Comparison of ENCODE assay signal across 33 mouse cellular contexts in the genomic region with DNA sequence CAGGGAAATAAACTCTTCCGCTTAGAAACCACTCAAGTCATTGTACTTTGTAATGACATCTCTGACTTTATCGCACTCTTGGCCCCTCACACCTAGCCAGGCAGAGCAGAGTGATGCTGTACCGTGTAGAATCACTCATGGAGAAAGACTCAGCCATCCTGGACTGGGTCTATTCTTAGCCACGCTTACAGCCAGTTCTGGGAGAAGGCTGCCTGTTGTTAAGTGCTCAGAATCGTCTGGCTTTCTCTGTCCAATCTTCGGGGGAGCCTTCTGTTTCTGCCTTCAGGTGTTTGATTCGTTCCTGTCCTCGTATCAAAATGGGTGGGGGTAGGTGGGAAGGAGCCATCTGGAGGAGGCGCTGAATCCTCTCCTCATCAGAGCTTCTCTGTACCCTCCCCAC.
DNase-seq lines count a peak whose midpoint lies in the region; ATAC-seq lines count a peak whose summit lies in the region.
"Had no signal": no experiment of that assay in that cellular context is flagged by ENCODE, and none has a peak within 500 bp of the region (broad histone marks: within the 10 kb centered on the region; RNA-seq: fewer than 3 reads in every experiment).

No protein-coding gene starts in this region.

- 42% methylated on average over 9 of the region's 9 CpGs for WGBS in heart, embryonic 12.5 days
- 41% methylated on average over 9 of the region's 9 CpGs for WGBS in heart, embryonic 10.5 days
- 36% methylated on average over 9 of the region's 9 CpGs for WGBS in kidney, embryonic 16.5 days

- H3K27ac ChIP-seq in heart, embryonic 12.5 days (ENCODE audit: poor library complexity, severe bottlenecking) = no peak overlapping the region
- H3K27ac ChIP-seq in heart, embryonic 10.5 days = no peak overlapping the region
- no peak overlapping the region for H3K27ac ChIP-seq in kidney, embryonic 16.5 days (ENCODE audit: low read length)
- H3K27ac ChIP-seq: embryonic facial prominence, embryonic 10.5 days; embryonic facial prominence, embryonic 15.5 days; forebrain, embryonic 12.5 days; hindbrain, embryonic 12.5 days; hindbrain, postnatal 0 days; intestine, embryonic 15.5 days; layer of hippocampus, adult 2 months; limb, embryonic 12.5 days; liver, embryonic 15.5 days; midbrain, embryonic 10.5 days; midbrain, embryonic 15.5 days; neural tube, embryonic 15.5 days had no signal

- H3K9ac ChIP-seq in heart, embryonic 12.5 days = no peak overlapping the region
- no peak overlapping the region for H3K9ac ChIP-seq in kidney, embryonic 16.5 days (replicated peaks; ENCODE audit: low read length)
- H3K9ac ChIP-seq: embryonic facial prominence, embryonic 15.5 days; forebrain, embryonic 12.5 days; forebrain, postnatal 0 days; hindbrain, embryonic 12.5 days; intestine, embryonic 15.5 days; limb, embryonic 12.5 days; liver, embryonic 15.5 days; lung, embryonic 14.5 days; midbrain, embryonic 15.5 days; neural tube, embryonic 15.5 days had no signal

- no peaks in the 10 kb centered on the region for H3K36me3 ChIP-seq in heart, embryonic 12.5 days
- no peaks in the 10 kb centered on the region for H3K36me3 ChIP-seq in heart, embryonic 10.5 days
- H3K36me3 ChIP-seq in kidney, embryonic 16.5 days (ENCODE audit: insufficient read depth, low read length) = no peaks in the 10 kb centered on the region
- H3K36me3 ChIP-seq: embryonic facial prominence, embryonic 10.5 days; embryonic facial prominence, embryonic 15.5 days; forebrain, embryonic 12.5 days; hindbrain, embryonic 12.5 days; intestine, embryonic 15.5 days; limb, embryonic 12.5 days; liver, embryonic 15.5 days; midbrain, embryonic 10.5 days; midbrain, embryonic 15.5 days; neural tube, embryonic 15.5 days had no signal

- H3K4me1 ChIP-seq in heart, embryonic 12.5 days (replicated peaks) = no peaks in the 10 kb centered on the region; the same call in 1 of the 2 replicates
- peaks cover 4% of the 10 kb centered on the region; the same call in 1 of the 2 replicates for H3K4me1 ChIP-seq in heart, embryonic 10.5 days
- H3K4me1 ChIP-seq in kidney, embryonic 16.5 days (ENCODE audit: insufficient read depth, low read length) = no peaks in the 10 kb centered on the region; the same call in 1 of the 2 replicates
- H3K4me1 ChIP-seq: embryonic facial prominence, embryonic 15.5 days; forebrain, embryonic 12.5 days; hindbrain, embryonic 12.5 days; intestine, embryonic 15.5 days; limb, embryonic 12.5 days; liver, embryonic 15.5 days; midbrain, embryonic 10.5 days; midbrain, embryonic 15.5 days; neural tube, embryonic 15.5 days had no signal

- ATAC-seq in heart, embryonic 12.5 days (ENCODE audit: insufficient number of reproducible peaks, low FRiP score) = no peak
- ATAC-seq in kidney, embryonic 16.5 days (ENCODE audit: low FRiP score, low TSS enrichment) = peak; percentile 65; the same call in 1 of the 2 replicates
- ATAC-seq: forebrain, postnatal 0 days; hindbrain, postnatal 0 days; intestine, embryonic 15.5 days; midbrain, embryonic 15.5 days had no signal

- no peaks in the 10 kb centered on the region for H3K9me3 ChIP-seq in heart, embryonic 12.5 days (replicated peaks)
- H3K9me3 ChIP-seq in heart, embryonic 10.5 days = no peaks in the 10 kb centered on the region
- no peaks in the 10 kb centered on the region for H3K9me3 ChIP-seq in kidney, embryonic 16.5 days (ENCODE audit: low read length)
- H3K9me3 ChIP-seq: embryonic facial prominence, embryonic 10.5 days; embryonic facial prominence, embryonic 15.5 days; forebrain, embryonic 12.5 days; hindbrain, embryonic 12.5 days; intestine, embryonic 15.5 days; limb, embryonic 12.5 days; liver, embryonic 15.5 days; midbrain, embryonic 10.5 days; midbrain, embryonic 15.5 days; neural tube, embryonic 15.5 days had no signal

- no peaks in the 10 kb centered on the region for H3K27me3 ChIP-seq in heart, embryonic 12.5 days (replicated peaks)
- no peaks in the 10 kb centered on the region for H3K27me3 ChIP-seq in heart, embryonic 10.5 days (ENCODE audit: insufficient read depth, poor library complexity, severe bottlenecking)
- H3K27me3 ChIP-seq in kidney, embryonic 16.5 days (ENCODE audit: insufficient read depth, low read length) = no peaks in the 10 kb centered on the region
- H3K27me3 ChIP-seq: embryonic facial prominence, embryonic 15.5 days; forebrain, embryonic 12.5 days; hindbrain, embryonic 12.5 days; intestine, embryonic 15.5 days; limb, embryonic 12.5 days; liver, embryonic 15.5 days; midbrain, embryonic 15.5 days; neural tube, embryonic 15.5 days had no signal

- DNase-seq in heart, embryonic 10.5 days (ENCODE audit: low spot score) = no peak
- no peak for DNase-seq in kidney, postnatal 10 days
- peak; percentile 31 for DNase-seq in right cerebral cortex, postnatal 25 days
- DNase-seq in right cerebral cortex, postnatal 36 days (ENCODE audit: low spot score in 2 of 2) = no peak
- DNase-seq in urinary bladder, postnatal 4 days (ENCODE audit: low spot score in 2 of 2) = no peak
- DNase-seq: adrenal gland, postnatal 36 days; cerebellum, adult 8-10 months; cerebellum, postnatal 25 days; forebrain, postnatal 0 days; gastrocnemius, postnatal 14 days; kidney, adult 2 months; kidney, postnatal 14 days; lung, embryonic 14.5 days; lung, postnatal 14 days; retina, postnatal 1 day; right cerebral cortex, postnatal 14 days; spleen, adult 18-20 months; thymus, adult 18-20 months; thymus, postnatal 25 days had no signal

- H3K4me2 ChIP-seq in heart, embryonic 12.5 days = peak overlapping the region; percentile 13; the same call in 1 of the 2 replicates
- no peak overlapping the region for H3K4me2 ChIP-seq in kidney, embryonic 16.5 days (replicated peaks; ENCODE audit: low read depth, low read length)
- H3K4me2 ChIP-seq: embryonic facial prominence, embryonic 15.5 days; forebrain, embryonic 12.5 days; hindbrain, embryonic 12.5 days; intestine, embryonic 15.5 days; limb, embryonic 12.5 days; liver, embryonic 15.5 days; lung, embryonic 14.5 days; midbrain, embryonic 15.5 days; neural tube, embryonic 15.5 days had no signal

- H3K4me3 ChIP-seq in heart, embryonic 12.5 days = no peak overlapping the region
- no peak overlapping the region; the same call in 1 of the 2 replicates for H3K4me3 ChIP-seq in heart, embryonic 10.5 days
- no peak overlapping the region for H3K4me3 ChIP-seq in kidney, embryonic 16.5 days (ENCODE audit: low read length)
- H3K4me3 ChIP-seq: embryonic facial prominence, embryonic 10.5 days; embryonic facial prominence, embryonic 15.5 days; forebrain, embryonic 12.5 days; hindbrain, embryonic 12.5 days; intestine, embryonic 15.5 days; layer of hippocampus, adult 2 months; limb, embryonic 12.5 days; liver, embryonic 15.5 days; midbrain, embryonic 10.5 days; midbrain, embryonic 15.5 days; neural tube, embryonic 15.5 days had no signal
